Mouse (Mus musculus) kidney, adult 2 months (tissue): ENCODE measurements around the gene Cox7a2.

Source experiments
- CTCF ChIP-seq: fragments of 200-500 bp; conservative IDR thresholded peaks from 2 replicates; pipeline ENCODE4 v1.5.1; 2011; ENCODE audit warnings: low read depth, mild to moderate bottlenecking, control low read depth, low read length, moderate library complexity, mixed read lengths; ENCODE audit not compliant: insufficient read depth, insufficient read length
- POLR2A ChIP-seq: fragments of 200-500 bp; IDR thresholded peaks from one replicate; pipeline ENCODE4 v1.6.1; 2011; ENCODE audit warnings: low read depth, low read length, control low read depth

- no peak for TF ChIP-seq CTCF
- TF ChIP-seq POLR2A, result no peak
These were observed 24.1 kb downstream of the Cox7a2 start for GRCm38 (mm10) chr9:79735608-79736007.
